Mouse (Mus musculus) thymus, adult 2 months (tissue): ENCODE measurements around the gene Rab6b. TPM values are rescaled to one million over a fixed set of nuclear protein-coding genes. Genes with fewer than 3 reads are reported as not detected.

Experiments used
- DNase-seq: peaks from one replicate; pipeline ENCODE4 v3.0.0; 2021
- H3K27ac ChIP-seq: fragments of 200-500 bp; 2 replicates; pipeline ENCODE4 v1.5.1; 2012; ENCODE audit warnings: low read length, control low read depth; ENCODE audit not compliant: control insufficient read depth, insufficient read depth
- H3K27me3 ChIP-seq: fragments of 200-500 bp; 2 replicates; pipeline ENCODE4 v1.6.1; 2012; ENCODE audit warnings: mild to moderate bottlenecking, low read length, moderate library complexity, mixed read lengths; ENCODE audit not compliant: control insufficient read depth, insufficient read depth
- H3K36me3 ChIP-seq: fragments of 200-500 bp; 2 replicates; pipeline ENCODE4 v1.6.1; 2012; ENCODE audit warnings: mild to moderate bottlenecking, low read length, moderate library complexity; ENCODE audit not compliant: control insufficient read depth, insufficient read depth
- H3K4me1 ChIP-seq: fragments of 200-500 bp; replicated peaks from 2 replicates; pipeline ENCODE4 v1.6.1; 2012; ENCODE audit warnings: low read length; ENCODE audit not compliant: control insufficient read depth, insufficient read depth
- H3K4me3 ChIP-seq: fragments of 200-500 bp; 2 replicates; pipeline ENCODE4 v1.5.1; 2012; ENCODE audit warnings: mild to moderate bottlenecking, low read length, control low read depth, moderate library complexity; ENCODE audit not compliant: control insufficient read depth, insufficient read depth
- CTCF ChIP-seq: fragments of 200-500 bp; IDR thresholded peaks from 2 replicates; pipeline ENCODE4 v1.5.1; 2012; ENCODE audit warnings: mild to moderate bottlenecking, control low read depth, low read length, moderate library complexity, borderline replicate concordance; ENCODE audit not compliant: control insufficient read depth, poor library complexity, insufficient read depth; ENCODE audit errors: extremely low read depth
- POLR2A ChIP-seq: fragments of 200-500 bp; IDR thresholded peaks from 2 replicates; pipeline ENCODE4 v1.6.1; 2012; ENCODE audit warnings: mild to moderate bottlenecking, low read length, control low read depth, moderate library complexity; ENCODE audit not compliant: control insufficient read depth, poor library complexity, insufficient read depth; ENCODE audit errors: extremely low read depth
- WGBS: fragments of 180-500 bp; shearing (Covaris S2); methylation state at CpG from one replicate; pipeline ENCODE4 v1.1.7; 2018; 5-methylcytosine and 5-hydroxymethylcytosine counted together
- polyA plus RNA-seq: library from polyadenylated mRNA; depleted of rRNA; stranded (reverse); fragments of >200 nt; gene quantifications from 2 replicates; pipeline ENCODE4 v1.2.3, GENCODE M21; 2012; rRNA removed

Gene Rab6b
- polyA plus RNA-seq, 1 experiment = 4.7 TPM

DNA sequence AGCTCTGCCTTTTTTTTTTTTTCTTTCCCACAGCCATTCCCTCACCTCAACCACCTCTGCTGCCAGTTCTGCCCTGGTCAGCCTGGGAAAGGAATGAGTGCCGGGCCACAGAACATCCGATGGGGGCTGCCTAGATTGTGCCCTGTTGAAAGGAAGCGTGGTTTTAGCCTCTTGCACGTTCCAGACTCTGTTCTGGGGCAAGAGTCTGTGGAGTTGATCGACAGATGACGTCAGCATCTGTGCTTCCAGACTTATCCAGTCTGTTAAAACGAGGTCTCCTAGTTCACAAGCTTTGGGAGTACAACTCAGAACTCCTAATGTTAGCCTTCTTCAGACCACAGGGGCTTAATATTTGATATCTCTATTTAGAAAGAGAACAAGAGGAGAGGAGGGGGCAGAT is 122.5 kb downstream of the Rab6b start:
- H3K4me3 ChIP-seq = no peak overlapping the region
- no peaks in the 10 kb centered on the region for H3K36me3 ChIP-seq
- no peak for TF ChIP-seq POLR2A
- no peak for TF ChIP-seq CTCF
- peaks cover 27% of the 10 kb centered on the region for H3K4me1 ChIP-seq
- no peak overlapping the region for H3K27ac ChIP-seq
- no peak for DNase-seq
- H3K27me3 ChIP-seq = no peaks in the 10 kb centered on the region
- 56% methylated on average over 7 of the region's 7 CpGs for WGBS

DNA sequence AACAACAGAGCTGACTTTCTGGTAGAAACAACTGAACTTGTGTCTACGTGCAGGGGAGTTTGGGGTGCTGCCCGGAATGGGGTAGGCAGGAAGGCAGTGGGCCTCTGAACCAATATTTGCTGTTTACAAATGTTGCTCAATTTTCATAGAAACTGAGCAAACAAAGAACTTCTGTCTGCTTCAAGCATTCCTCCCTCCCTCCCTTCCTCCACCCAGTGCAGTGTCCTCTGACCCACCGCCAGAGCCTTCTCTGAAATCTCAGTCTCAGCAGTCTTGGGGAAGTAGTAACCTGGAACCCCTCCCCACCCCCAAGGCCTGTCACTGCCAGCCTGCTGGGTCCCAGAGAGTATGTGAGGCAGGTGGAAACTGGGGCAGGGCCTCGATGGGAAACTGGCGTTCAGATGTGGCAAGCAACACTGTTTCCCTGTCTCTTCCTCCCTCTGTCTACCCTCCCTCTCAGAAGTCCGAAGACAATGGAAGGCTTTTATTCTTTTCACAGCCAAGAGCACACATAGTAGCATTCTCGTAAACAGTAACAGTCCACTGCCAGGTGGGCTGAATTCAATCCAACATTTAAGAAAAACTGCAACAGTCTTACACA is 123.1 kb downstream of the Rab6b start:
- DNase-seq = no peak
- no peak for TF ChIP-seq POLR2A
- TF ChIP-seq CTCF = no peak
- WGBS = 73% methylated on average over 7 of the region's 7 CpGs
- H3K4me3 ChIP-seq = no peak overlapping the region
- H3K36me3 ChIP-seq = no peaks in the 10 kb centered on the region
- no peak overlapping the region for H3K27ac ChIP-seq
- no peaks in the 10 kb centered on the region for H3K27me3 ChIP-seq
- H3K4me1 ChIP-seq = peaks cover 27% of the 10 kb centered on the region

Other genes starting within 250 kb of the Rab6b start
- gene Slco2a1, start 123.1 kb upstream of the Rab6b start, polyA plus RNA-seq = 26.6 and 30.5 TPM in 2 replicates
- 47.4 and 51.3 TPM in 2 replicates for gene Srprb, start 90.3 kb downstream of the Rab6b start, polyA plus RNA-seq
- not detected in 2 replicates for gene Gm20425, start 118.5 kb downstream of the Rab6b start, polyA plus RNA-seq
- gene Trf, start 118.7 kb downstream of the Rab6b start, polyA plus RNA-seq = 149 and 198 TPM in 2 replicates
- gene 1300017J02Rik, start 193.3 kb downstream of the Rab6b start, polyA plus RNA-seq = 1.7 and 1.9 TPM in 2 replicates
- 41.5 and 52.1 TPM in 2 replicates for gene Topbp1, start 193.4 kb downstream of the Rab6b start, polyA plus RNA-seq